15 mouse cellular contexts compared by ENCODE assay signal in the genomic region with DNA sequence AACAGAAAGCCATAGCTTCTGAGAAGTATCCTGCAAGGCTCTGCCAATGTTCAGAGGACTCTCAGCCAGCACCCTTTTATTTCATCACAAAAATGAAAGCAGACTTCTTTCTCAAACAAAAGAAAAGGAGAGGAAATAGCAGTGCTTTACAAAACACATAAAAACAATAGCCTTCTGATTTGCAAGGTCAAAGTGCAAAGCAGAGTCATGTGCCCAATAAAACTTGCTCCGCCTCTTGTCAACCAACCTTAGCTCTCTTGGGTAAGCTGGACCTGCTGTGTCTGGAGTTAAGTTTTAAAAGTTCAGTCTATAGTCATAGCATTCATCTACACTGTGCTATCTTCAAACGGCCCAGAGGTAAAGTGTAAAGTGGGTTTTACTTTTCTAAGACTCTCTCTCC.
A peak's percentile ranks its signal among the peaks of the same experiment; 100 is the strongest.
DNase-seq lines count a peak whose midpoint lies in the region; ATAC-seq and TF ChIP-seq lines count a peak whose summit lies in the region.
"Had no signal": no experiment of that assay in that cellular context is flagged by ENCODE, and none has a peak within 500 bp of the region (broad histone marks: within the 10 kb centered on the region; RNA-seq: fewer than 3 reads in every experiment).

No protein-coding gene starts in this region.

- H3K27ac ChIP-seq in lung, embryonic 14.5 days (ENCODE audit: low read depth): peak overlapping the region; percentile 46; the same call in 1 of the 2 replicates
- peak overlapping the region; percentile 75 for H3K27ac ChIP-seq in intestine, embryonic 16.5 days (ENCODE audit: low read length)
- H3K27ac ChIP-seq: embryonic facial prominence, embryonic 12.5 days; liver, embryonic 12.5 days had no signal

- no peaks in the 10 kb centered on the region for H3K27me3 ChIP-seq in lung, embryonic 14.5 days (ENCODE audit: insufficient read depth, low read length)
- H3K27me3 ChIP-seq in intestine, embryonic 16.5 days (replicated peaks; ENCODE audit: control insufficient read depth, insufficient read depth, low read length): no peaks in the 10 kb centered on the region
- H3K27me3 ChIP-seq: embryonic facial prominence, embryonic 12.5 days; heart, embryonic 12.5 days; liver, embryonic 12.5 days had no signal

- H3K9me3 ChIP-seq in lung, embryonic 14.5 days (ENCODE audit: low read depth, low read length): no peaks in the 10 kb centered on the region
- H3K9me3 ChIP-seq in intestine, embryonic 16.5 days (ENCODE audit: control insufficient read depth, low read length): no peaks in the 10 kb centered on the region
- H3K9me3 ChIP-seq: embryonic facial prominence, embryonic 12.5 days; heart, embryonic 12.5 days; liver, embryonic 12.5 days had no signal

- H3K4me1 ChIP-seq in lung, embryonic 14.5 days (ENCODE audit: insufficient read depth): peaks cover 10% of the 10 kb centered on the region; the same call in 1 of the 2 replicates
- H3K4me1 ChIP-seq in intestine, embryonic 16.5 days (ENCODE audit: control insufficient read depth, insufficient read depth, low read length): peaks cover 18% of the 10 kb centered on the region

- no peak overlapping the region for H3K9ac ChIP-seq in lung, embryonic 14.5 days
- H3K9ac ChIP-seq in intestine, embryonic 16.5 days (ENCODE audit: low read depth, low read length): no peak overlapping the region
- H3K9ac ChIP-seq: embryonic facial prominence, embryonic 12.5 days; heart, embryonic 12.5 days; liver, embryonic 12.5 days had no signal

- no peak overlapping the region for H3K4me3 ChIP-seq in lung, embryonic 14.5 days (ENCODE audit: low read depth, low read length)
- H3K4me3 ChIP-seq in intestine, embryonic 16.5 days (ENCODE audit: low read length): no peak overlapping the region
- H3K4me3 ChIP-seq: embryonic facial prominence, embryonic 12.5 days; heart, embryonic 12.5 days; liver, embryonic 12.5 days had no signal

- 79% methylated on average over 2 of the region's 2 CpGs for WGBS in lung, embryonic 14.5 days
- 61% methylated on average over 2 of the region's 2 CpGs for WGBS in intestine, embryonic 16.5 days

- no peak for TF ChIP-seq CTCF in lung, embryonic 14.5 days (IDR thresholded peaks at IDR 0.05; ENCODE audit: low read depth)

- H3K36me3 ChIP-seq in lung, embryonic 14.5 days (ENCODE audit: insufficient read depth): no peaks in the 10 kb centered on the region
- H3K36me3 ChIP-seq in intestine, embryonic 16.5 days (ENCODE audit: control insufficient read depth, insufficient read depth, low read length): no peaks in the 10 kb centered on the region
- H3K36me3 ChIP-seq: embryonic facial prominence, embryonic 12.5 days; liver, embryonic 12.5 days had no signal

- DNase-seq in adrenal gland, postnatal 10 days: peak; percentile 2
- no peak for DNase-seq in adrenal gland, postnatal 25 days
- no peak for DNase-seq in lung, embryonic 14.5 days
- DNase-seq in lung, postnatal 25 days (ENCODE audit: low spot score): no peak
- peak; percentile 63 for DNase-seq in yolk sac, embryonic 10.5 days (ENCODE audit: low spot score)
- DNase-seq in heart, adult 11 months: no peak
- no peak for DNase-seq in urinary bladder, adult 18-20 months (ENCODE audit: low spot score in 2 of 2)
- DNase-seq: cerebellum, adult 9-10 months; gastrocnemius, postnatal 14 days; right cerebral cortex, adult 18-20 months had no signal

- no peak overlapping the region for H3K4me2 ChIP-seq in lung, embryonic 14.5 days
- H3K4me2 ChIP-seq in intestine, embryonic 16.5 days (ENCODE audit: low read depth, low read length): 0 out of 2 replicates have a peak overlapping the region, but pooled peaks have one; percentile 12
- H3K4me2 ChIP-seq: embryonic facial prominence, embryonic 12.5 days; heart, embryonic 12.5 days; liver, embryonic 12.5 days had no signal

- ATAC-seq in lung, embryonic 14.5 days (ENCODE audit: insufficient read depth): no peak
- ATAC-seq in intestine, embryonic 16.5 days: peak; percentile 79
- ATAC-seq: liver, embryonic 12.5 days; midbrain, embryonic 16.5 days had no signal

Comparison
In these comparisons a context has a peak if more than half of its experiments do, and no peak if none do; other contexts are left out.
1. DNase-seq: peak in adrenal gland, postnatal 10 days (single experiment) and yolk sac, embryonic 10.5 days (single experiment); none in adrenal gland, postnatal 25 days (single experiment), lung, embryonic 14.5 days (single experiment), lung, postnatal 25 days (single experiment), heart, adult 11 months (single experiment) and urinary bladder, adult 18-20 months (0 of 2).